Comparison of ENCODE assay signal across 8 mouse cellular contexts in genomic region chr8:125053505-125054435, GRCm38 (mm10). TPM values are rescaled to one million over a fixed set of nuclear protein-coding genes. Genes with fewer than 3 reads are reported as not detected.
DNase-seq lines count a peak whose midpoint lies in the region; ATAC-seq and TF ChIP-seq lines count a peak whose summit lies in the region.

Gene Disc1 (plus strand): TSS chr8:125054195.

- no peak for TF ChIP-seq POLR2A in kidney, adult 2 months (IDR thresholded peaks at IDR 0.05; ENCODE audit: low read depth, low read length)
- no peak for TF ChIP-seq POLR2A in small intestine, adult 2 months (IDR thresholded peaks at IDR 0.05; ENCODE audit: low read depth, low read length)

- no peaks in the 10 kb centered on the region for H3K36me3 ChIP-seq in kidney, adult 2 months (ENCODE audit: control insufficient read depth, insufficient read depth, low read length)
- no peaks in the 10 kb centered on the region for H3K36me3 ChIP-seq in forebrain, embryonic 13.5 days (ENCODE audit: poor library complexity, severe bottlenecking)
- H3K36me3 ChIP-seq in macrophage (ENCODE audit: inconsistent target): no peaks in the 10 kb centered on the region
- no peaks in the 10 kb centered on the region for H3K36me3 ChIP-seq in small intestine, adult 2 months (ENCODE audit: control insufficient read depth, insufficient read depth, low read length)

- intact Hi-C loops in heart, postnatal 14 days (cut with DNase I): loop anchor here (5.0 kb wide), 1 partner anchor 819 kb away; no protein-coding TSS in a partner anchor
- intact Hi-C loops in left cerebral cortex, postnatal 25 days (cut with DNase I): loop anchor here (10.0 kb wide), 1 partner anchor 791 kb away; no protein-coding TSS in a partner anchor

- peak within 1 kb of the TSS; percentile 72 for H3K4me3 ChIP-seq in kidney, adult 2 months (ENCODE audit: insufficient read depth, low read depth, low read length)
- H3K4me3 ChIP-seq in forebrain, embryonic 13.5 days: peak within 1 kb of the TSS; percentile 53
- peak within 1 kb of the TSS; percentile 36 for H3K4me3 ChIP-seq in macrophage (ENCODE audit: inconsistent target)
- H3K4me3 ChIP-seq in small intestine, adult 2 months (ENCODE audit: low read depth, low read length): peak within 1 kb of the TSS; percentile 67

- H3K4me2 ChIP-seq in forebrain, embryonic 13.5 days: peak within 1 kb of the TSS; percentile 90

- H3K9me3 ChIP-seq in forebrain, embryonic 13.5 days (replicated peaks): no peaks in the 10 kb centered on the region

- TF ChIP-seq CTCF in kidney, adult 2 months (conservative IDR thresholded peaks at IDR 0.05; ENCODE audit: insufficient read depth, insufficient read length, low read depth, low read length): no peak
- no peak for TF ChIP-seq CTCF in small intestine, adult 2 months (IDR thresholded peaks at IDR 0.05; ENCODE audit: extremely low read depth, insufficient read length, insufficient replicate concordance, low read depth, low read length)

- peak within 1 kb of the TSS; percentile 30 for H3K27ac ChIP-seq in kidney, adult 2 months (ENCODE audit: insufficient read depth, low read depth, low read length)
- no peak within 1 kb of the TSS for H3K27ac ChIP-seq in forebrain, embryonic 13.5 days
- peak within 1 kb of the TSS; percentile 40 for H3K27ac ChIP-seq in macrophage
- peak within 1 kb of the TSS; percentile 9; the same call in 1 of the 2 replicates for H3K27ac ChIP-seq in small intestine, adult 2 months (ENCODE audit: insufficient read depth, low read depth, low read length)

- DNase-seq in kidney, adult 2 months: peak; percentile 41
- DNase-seq in kidney, adult 11 months: no peak
- peak; percentile 30 for DNase-seq in adrenal gland, adult 8-10 months
- peak; percentile 67 to 69 for DNase-seq in heart, postnatal 14 days
- peak; percentile 18 to 30 for DNase-seq in left cerebral cortex, postnatal 25 days (ENCODE audit: low spot score in 2 of 2)

- peaks cover 2% of the 10 kb centered on the region for H3K27me3 ChIP-seq in kidney, adult 2 months (replicated peaks; ENCODE audit: control insufficient read depth, insufficient read depth, low read length)
- peaks cover 39% of the 10 kb centered on the region for H3K27me3 ChIP-seq in forebrain, embryonic 13.5 days
- peaks cover 8% of the 10 kb centered on the region for H3K27me3 ChIP-seq in small intestine, adult 2 months (ENCODE audit: control insufficient read depth, insufficient read depth, low read length)

- ATAC-seq in forebrain, embryonic 13.5 days: 0 out of 2 replicates have a peak, but pooled peaks have one; percentile 19

- WGBS in kidney, adult 2 months: 1% methylated on average over 65 of the region's 65 CpGs
- WGBS in forebrain, embryonic 13.5 days: 3% methylated on average over 53 of the region's 65 CpGs
- 4% methylated on average over 60 of the region's 65 CpGs for WGBS in macrophage (ENCODE audit: missing documents)
- WGBS in small intestine, adult 2 months: 2% methylated on average over 65 of the region's 65 CpGs

- peak within 1 kb of the TSS; percentile 68 for H3K9ac ChIP-seq in forebrain, embryonic 13.5 days

- H3K79me2 ChIP-seq in macrophage (ENCODE audit: inconsistent target): peaks cover 7% of the 10 kb centered on the region; the same call in 1 of the 2 replicates

- H3K4me1 ChIP-seq in kidney, adult 2 months (ENCODE audit: control insufficient read depth, insufficient read depth, low read length): no peaks in the 10 kb centered on the region
- H3K4me1 ChIP-seq in forebrain, embryonic 13.5 days: peaks cover 15% of the 10 kb centered on the region
- H3K4me1 ChIP-seq in small intestine, adult 2 months (ENCODE audit: control insufficient read depth, insufficient read depth, insufficient read length, low read length): no peaks in the 10 kb centered on the region

RNA-seq across cellular contexts. Expression of gene Disc1, which starts in this region (rescaled TPM):
- polyA plus RNA-seq in kidney, adult 2 months (2012; rRNA removed): 0.46 and 0.58 TPM in 2 replicates
- 1 to 10 TPM; 1.2 to 4.2 (median 2.2) TPM for total RNA-seq in adrenal gland, adult 8-10 months (2022)
- 0.78 and 0.80 TPM in 2 replicates for polyA plus RNA-seq in forebrain, embryonic 13.5 days (2015; fragmentation: Nextera tagmentation; extraction: Ambion mirVana)
- 1 to 10 TPM; 3.1 to 3.9 TPM for total RNA-seq in heart, postnatal 14 days (2021)
- total RNA-seq in left cerebral cortex, postnatal 25 days (2021): 1 to 10 TPM; 2.5 to 3.1 TPM
- 10 to 100 TPM; 11.7 to 53.2 (median 26.5) TPM for total RNA-seq in macrophage (2018; cell fraction: chromatin; rRNA removed)
- total RNA-seq in macrophage (2018; cell fraction: cytosol; rRNA removed): 1 to 10 TPM in 23 of 26 experiments, under 1 TPM in 3; 0.78 to 3.7 (median 1.8) TPM
- total RNA-seq in macrophage (2018; cell fraction: nucleus; rRNA removed): 10 to 100 TPM in 14 of 26 experiments, 1 to 10 TPM in 12; 3.5 to 35.8 (median 10.9) TPM
- 0.56 to 2.0 TPM (median 2.0 TPM) in 3 replicates for polyA plus RNA-seq in macrophage (2018)
- polyA plus RNA-seq in small intestine, adult 2 months (2012; rRNA removed): 0.28 and 0.32 TPM in 2 replicates

Comparison
In these comparisons a context has a peak if more than half of its experiments do, and no peak if none do; other contexts are left out.
1. Peak in DNase-seq, H3K4me3 ChIP-seq and H3K27ac ChIP-seq in kidney, adult 2 months; RNA of the gene not detected or under 1 TPM.
2. Peak in ATAC-seq, H3K4me3 ChIP-seq, H3K9ac ChIP-seq and H3K4me2 ChIP-seq in forebrain, embryonic 13.5 days; RNA of the gene not detected or under 1 TPM.